Mouse (Mus musculus) bone marrow, adult 2 months (tissue): Measurements from ENCODE around the gene Grik4. TPM values are rescaled to one million over a fixed set of nuclear protein-coding genes. Genes with fewer than 3 reads are reported as not detected.

Experiments used
- H3K27ac ChIP-seq: fragments of 200-500 bp; 2 replicates; pipeline ENCODE4 v1.5.1; 2012; ENCODE audit warnings: low read depth, mild to moderate bottlenecking, control low read depth, inconsistent platforms, low read length; ENCODE audit not compliant: control insufficient read depth, poor library complexity, insufficient read depth
- H3K4me1 ChIP-seq: fragments of 200-500 bp; 2 replicates; pipeline ENCODE4 v1.6.1; 2011; ENCODE audit warnings: low read length; ENCODE audit not compliant: control insufficient read depth, insufficient read depth
- H3K4me3 ChIP-seq: fragments of 200-500 bp; replicated peaks from 2 replicates; pipeline ENCODE3; 2011; ENCODE audit warnings: mild to moderate bottlenecking, low read depth, low read length, control low read depth; ENCODE audit not compliant: control insufficient read depth
- CTCF ChIP-seq: fragments of 200-500 bp; IDR thresholded peaks from 2 replicates; pipeline ENCODE4 v1.5.1; 2011; ENCODE audit warnings: low read length, control low read depth; ENCODE audit not compliant: control insufficient read depth, insufficient read depth
- POLR2A ChIP-seq: fragments of 200-500 bp; IDR thresholded peaks from 2 replicates; pipeline ENCODE4 v1.6.1; 2011; ENCODE audit warnings: low read depth, mild to moderate bottlenecking, control low read depth, low read length, borderline replicate concordance; ENCODE audit not compliant: control insufficient read depth
- WGBS: fragments of 180-500 bp; shearing (Covaris S2); methylation state at CpG from one replicate; pipeline ENCODE4 v1.1.7; 2018; 5-methylcytosine and 5-hydroxymethylcytosine counted together
- polyA plus RNA-seq: library from polyadenylated mRNA; stranded (reverse); fragments of >200 nt; gene quantifications from 2 replicates; pipeline ENCODE4 v1.2.4, GENCODE M21; 2011; ENCODE audit warnings: low replicate concordance; ENCODE audit not compliant: missing spikeins, insufficient read depth, insufficient read length

The Grik4 gene
- polyA plus RNA-seq, 1 experiment: 4.1 TPM

- TF ChIP-seq POLR2A (no peak), CTCF (no peak)
Measured at GRCm38 (mm10) chr9:42491780-42492179, 452.5 kb downstream of the Grik4 start.

DNA sequence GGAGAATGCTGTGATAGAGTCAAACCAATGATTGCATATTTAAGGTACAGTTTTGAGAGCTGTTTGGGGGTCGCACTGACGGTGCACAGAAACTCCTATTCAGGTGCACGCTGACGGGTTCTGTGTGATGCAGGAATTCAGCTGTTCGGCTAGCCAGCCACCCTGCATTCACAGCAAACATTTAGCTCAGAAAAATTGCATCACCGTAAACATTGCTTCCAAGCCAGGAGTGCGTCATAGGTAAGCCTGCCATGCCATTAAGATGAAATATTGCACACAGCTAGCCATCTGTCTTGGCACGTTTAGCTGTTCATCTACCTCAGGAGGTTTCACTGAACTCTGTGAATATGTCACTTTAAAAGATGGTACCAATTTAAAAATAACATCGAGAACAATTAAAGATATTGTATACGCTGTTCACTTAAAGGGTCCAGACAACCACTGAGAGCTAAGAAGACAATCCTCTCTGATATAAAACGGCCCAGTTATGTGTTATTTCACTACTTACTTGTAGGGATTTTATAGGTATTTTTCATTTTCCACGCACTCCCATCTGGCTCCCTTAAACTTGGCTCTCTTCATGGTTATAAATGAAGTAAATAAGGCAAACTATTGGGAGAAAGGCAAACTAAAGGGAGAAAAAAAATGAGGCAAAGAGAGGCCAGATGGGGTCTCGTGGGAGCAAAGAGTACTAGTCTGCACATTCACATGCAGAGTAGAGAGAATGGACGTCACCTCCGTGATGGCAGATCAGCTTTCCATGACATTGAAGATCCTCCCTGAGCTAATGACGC is 453.5 kb downstream of the Grik4 start:
- H3K4me3 ChIP-seq: no peak overlapping the region
- H3K4me1 ChIP-seq: no peaks in the 10 kb centered on the region
- 84% methylated on average over 16 of the region's 16 CpGs for WGBS
- TF ChIP-seq CTCF (no peak), POLR2A (no peak)
- no peak overlapping the region for H3K27ac ChIP-seq

More at GRCm38 (mm10) chr9:42491780-42492179, 452.5 kb downstream of the Grik4 start:
- no peak overlapping the region for H3K4me3 ChIP-seq
- H3K4me1 ChIP-seq: no peaks in the 10 kb centered on the region
- H3K27ac ChIP-seq: no peak overlapping the region
- 84% methylated on average over 9 of the region's 9 CpGs for WGBS

GRCm38 (mm10) chr9:42488071-42488470 is 456.2 kb downstream of the Grik4 start:
- Histone ChIP-seq H3K27ac (no peak overlapping the region), H3K4me3 (no peak overlapping the region), H3K4me1 (no peaks in the 10 kb centered on the region)
- 82% methylated on average over 1 of the region's 1 CpGs for WGBS
- TF ChIP-seq POLR2A (no peak), CTCF (no peak)

- Histone ChIP-seq H3K27ac (no peak overlapping the region), H3K4me1 (no peaks in the 10 kb centered on the region), H3K4me3 (no peak overlapping the region)
- no peak for TF ChIP-seq POLR2A
- no peak for TF ChIP-seq CTCF
- 36% methylated on average over 4 of the region's 4 CpGs for WGBS
Measured at GRCm38 (mm10) chr9:42486913-42487312, 457.4 kb downstream of the Grik4 start.

GRCm38 (mm10) chr9:42484667-42485066 is 459.6 kb downstream of the Grik4 start:
- TF ChIP-seq POLR2A (no peak), CTCF (no peak)
- H3K4me3 ChIP-seq: no peak overlapping the region
- H3K4me1 ChIP-seq: no peaks in the 10 kb centered on the region
- 86% methylated on average over 1 of the region's 1 CpGs for WGBS
- H3K27ac ChIP-seq: no peak overlapping the region

DNA sequence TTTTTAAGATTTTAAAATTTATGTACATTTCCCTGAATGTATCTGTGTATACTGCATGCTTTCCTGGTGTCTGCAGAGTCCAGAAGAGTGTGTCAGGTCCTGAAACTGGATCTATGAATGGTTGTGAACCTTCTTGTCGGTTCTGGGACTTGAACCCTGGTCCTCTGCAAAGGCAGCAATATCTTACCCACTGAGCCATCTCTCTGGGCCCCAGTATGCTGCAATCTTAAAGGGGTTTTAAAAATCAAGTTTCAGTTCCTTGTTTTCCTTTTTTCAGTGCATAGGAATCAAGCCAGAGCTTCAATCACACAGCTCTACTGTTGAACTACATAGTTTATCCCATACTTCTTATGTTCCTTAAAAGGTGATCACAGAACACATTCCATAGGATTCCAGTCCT is 461.3 kb downstream of the Grik4 start:
- WGBS: 56% methylated on average over 1 of the region's 1 CpGs

DNA sequence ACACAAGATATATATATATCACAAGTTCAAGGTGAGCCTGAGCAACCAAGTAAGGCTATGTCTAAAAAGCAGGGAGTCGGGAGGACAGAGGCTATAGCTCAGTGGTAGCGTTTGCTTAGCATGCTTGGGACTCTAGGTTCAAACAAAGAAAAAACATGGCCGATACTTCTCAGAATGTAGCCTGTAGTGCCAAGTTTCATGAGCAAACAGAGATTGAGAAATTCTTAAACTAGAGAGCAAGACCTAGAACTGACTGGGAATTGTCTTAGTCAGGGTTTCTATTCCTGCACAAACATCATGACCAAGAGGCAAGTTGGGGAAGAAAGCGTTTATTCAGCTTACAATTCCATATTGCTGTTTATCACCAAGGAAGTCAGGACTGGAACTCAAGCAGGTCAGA is 468.1 kb downstream of the Grik4 start:
- no peak for TF ChIP-seq CTCF
- no peak for TF ChIP-seq POLR2A
- Histone ChIP-seq H3K4me1 (no peaks in the 10 kb centered on the region; the same call in 1 of the 2 replicates), H3K4me3 (no peak overlapping the region), H3K27ac (no peak overlapping the region)
- 85% methylated on average over 4 of the region's 4 CpGs for WGBS

More for the DNA sequence above, 461.3 kb downstream of the Grik4 start:
- H3K4me1 ChIP-seq: no peaks in the 10 kb centered on the region
- no peak overlapping the region for H3K27ac ChIP-seq
- no peak overlapping the region for H3K4me3 ChIP-seq
- TF ChIP-seq CTCF (no peak), POLR2A (no peak)

GRCm38 (mm10) chr9:42474244-42474643 is 470.0 kb downstream of the Grik4 start:
- 61% methylated on average over 8 of the region's 8 CpGs for WGBS
- H3K4me3 ChIP-seq: no peak overlapping the region
- TF ChIP-seq POLR2A: no peak
- no peak for TF ChIP-seq CTCF
- H3K4me1 ChIP-seq: peaks cover 2% of the 10 kb centered on the region; the same call in 1 of the 2 replicates
- H3K27ac ChIP-seq: no peak overlapping the region
